Mouse (Mus musculus): ENCODE data around the gene Hivep3. TPM values are rescaled to one million over a fixed set of nuclear protein-coding genes. Genes with fewer than 3 reads are reported as not detected.

The Hivep3 gene
- polyA plus RNA-seq, 1 experiment from 2014 or later: 16.5 TPM

- no peak for ATAC-seq (ENCODE audit: low FRiP score)
- Histone ChIP-seq H3K9me3 (ENCODE audit: control insufficient read depth, low read length) (no peaks in the 10 kb centered on the region), H3K9ac (no peak overlapping the region), H3K4me2 (replicated peaks) (no peak overlapping the region), H3K36me3 (replicated peaks; ENCODE audit: control insufficient read depth, insufficient read depth) (no peaks in the 10 kb centered on the region), H3K27me3 (ENCODE audit: control insufficient read depth, insufficient read depth, low read length) (no peaks in the 10 kb centered on the region), H3K4me1 (replicated peaks; ENCODE audit: control insufficient read depth, insufficient read depth, low read length) (no peaks in the 10 kb centered on the region), H3K4me3 (replicated peaks; ENCODE audit: low read length) (no peak overlapping the region), H3K27ac (no peak overlapping the region)
- no peak for DNase-seq (ENCODE audit: low spot score)
- WGBS: 93% methylated on average over 3 of the region's 3 CpGs
These were observed 324.6 kb downstream of the Hivep3 start for GRCm38 (mm10) chr4:120058157-120058556.

- WGBS: 78% methylated on average over 10 of the region's 10 CpGs
These were observed 325.2 kb downstream of the Hivep3 start for GRCm38 (mm10) chr4:120058794-120059193.

GRCm38 (mm10) chr4:120061727-120062126 lies 328.1 kb downstream of the Hivep3 start:
- Histone ChIP-seq H3K4me1 (replicated peaks; ENCODE audit: control insufficient read depth, insufficient read depth, low read length) (no peaks in the 10 kb centered on the region), H3K27me3 (ENCODE audit: control insufficient read depth, insufficient read depth, low read length) (no peaks in the 10 kb centered on the region), H3K36me3 (replicated peaks; ENCODE audit: control insufficient read depth, insufficient read depth) (no peaks in the 10 kb centered on the region), H3K4me3 (replicated peaks; ENCODE audit: low read length) (no peak overlapping the region), H3K27ac (no peak overlapping the region), H3K9me3 (ENCODE audit: control insufficient read depth, low read length) (no peaks in the 10 kb centered on the region), H3K4me2 (replicated peaks) (no peak overlapping the region), H3K9ac (no peak overlapping the region)
- DNase-seq (ENCODE audit: low spot score) (no peak), ATAC-seq (ENCODE audit: low FRiP score) (no peak)
- WGBS: 96% methylated on average over 6 of the region's 6 CpGs

More at GRCm38 (mm10) chr4:120058794-120059193, 325.2 kb downstream of the Hivep3 start:
- no peak overlapping the region for H3K4me3 ChIP-seq (replicated peaks; ENCODE audit: low read length)
- ATAC-seq (ENCODE audit: low FRiP score) (no peak), DNase-seq (ENCODE audit: low spot score) (no peak)
- H3K27ac ChIP-seq: no peak overlapping the region
- no peaks in the 10 kb centered on the region for H3K36me3 ChIP-seq (replicated peaks; ENCODE audit: control insufficient read depth, insufficient read depth)
- no peaks in the 10 kb centered on the region for H3K27me3 ChIP-seq (ENCODE audit: control insufficient read depth, insufficient read depth, low read length)
- no peaks in the 10 kb centered on the region for H3K9me3 ChIP-seq (ENCODE audit: control insufficient read depth, low read length)
- no peaks in the 10 kb centered on the region for H3K4me1 ChIP-seq (replicated peaks; ENCODE audit: control insufficient read depth, insufficient read depth, low read length)
- H3K9ac ChIP-seq: no peak overlapping the region
- no peak overlapping the region for H3K4me2 ChIP-seq (replicated peaks)

GRCm38 (mm10) chr4:120062198-120062597 lies 328.6 kb downstream of the Hivep3 start:
- no peak for ATAC-seq (ENCODE audit: low FRiP score)
- no peaks in the 10 kb centered on the region for H3K9me3 ChIP-seq (ENCODE audit: control insufficient read depth, low read length)
- H3K9ac ChIP-seq: no peak overlapping the region
- DNase-seq (ENCODE audit: low spot score): no peak
- no peaks in the 10 kb centered on the region for H3K36me3 ChIP-seq (replicated peaks; ENCODE audit: control insufficient read depth, insufficient read depth)
- WGBS: 77% methylated on average over 6 of the region's 6 CpGs
- H3K4me3 ChIP-seq (replicated peaks; ENCODE audit: low read length): no peak overlapping the region
- no peak overlapping the region for H3K27ac ChIP-seq
- H3K27me3 ChIP-seq (ENCODE audit: control insufficient read depth, insufficient read depth, low read length): no peaks in the 10 kb centered on the region
- no peaks in the 10 kb centered on the region for H3K4me1 ChIP-seq (replicated peaks; ENCODE audit: control insufficient read depth, insufficient read depth, low read length)
- no peak overlapping the region for H3K4me2 ChIP-seq (replicated peaks)

GRCm38 (mm10) chr4:120062754-120063153 lies 329.2 kb downstream of the Hivep3 start:
- WGBS: 90% methylated on average over 11 of the region's 11 CpGs
- Histone ChIP-seq H3K9me3 (ENCODE audit: control insufficient read depth, low read length) (no peaks in the 10 kb centered on the region), H3K27ac (no peak overlapping the region), H3K36me3 (replicated peaks; ENCODE audit: control insufficient read depth, insufficient read depth) (no peaks in the 10 kb centered on the region), H3K9ac (no peak overlapping the region), H3K4me3 (replicated peaks; ENCODE audit: low read length) (no peak overlapping the region), H3K27me3 (ENCODE audit: control insufficient read depth, insufficient read depth, low read length) (no peaks in the 10 kb centered on the region), H3K4me2 (replicated peaks) (no peak overlapping the region), H3K4me1 (replicated peaks; ENCODE audit: control insufficient read depth, insufficient read depth, low read length) (no peaks in the 10 kb centered on the region)
- ATAC-seq (ENCODE audit: low FRiP score) (no peak), DNase-seq (ENCODE audit: low spot score) (no peak)

DNA sequence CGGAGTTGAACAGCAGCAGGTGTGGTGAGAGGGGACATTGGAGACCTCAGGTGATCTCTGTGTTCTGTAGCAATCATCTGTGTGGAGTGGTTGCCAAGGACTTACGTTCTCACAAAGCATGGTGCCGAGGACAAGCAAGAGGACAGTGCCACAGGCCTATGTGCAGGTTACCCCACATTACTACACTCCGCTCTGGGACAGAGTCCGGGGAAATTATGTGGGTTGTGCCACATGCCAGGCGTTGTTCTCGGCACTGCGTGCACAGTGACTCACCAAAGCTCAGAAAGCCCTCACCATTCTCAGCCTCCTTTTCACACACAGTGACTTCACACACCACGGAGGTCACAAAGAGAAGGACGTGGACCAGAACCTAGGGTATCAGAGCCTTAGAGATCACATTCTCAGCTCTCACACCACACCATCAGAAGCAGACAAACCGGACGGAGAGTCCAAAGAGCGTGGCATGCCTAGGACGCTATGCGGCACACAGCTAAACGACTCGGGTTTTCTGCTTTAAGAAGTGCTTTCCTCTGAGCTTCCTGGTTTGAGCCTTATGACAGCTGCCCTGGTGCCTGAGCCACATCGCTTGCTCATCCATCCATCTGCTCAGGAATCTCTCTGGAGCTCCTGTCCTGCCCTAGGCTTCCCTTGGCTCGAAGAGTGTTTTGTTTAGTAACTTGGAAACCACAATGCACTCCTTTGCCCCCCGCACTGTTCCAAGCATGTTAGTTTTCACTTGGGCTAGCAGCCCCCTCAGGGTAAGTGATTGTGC lies 330.0 kb downstream of the Hivep3 start:
- H3K36me3 ChIP-seq (replicated peaks; ENCODE audit: control insufficient read depth, insufficient read depth): no peaks in the 10 kb centered on the region
- H3K9me3 ChIP-seq (ENCODE audit: control insufficient read depth, low read length): no peaks in the 10 kb centered on the region
- no peak overlapping the region for H3K4me2 ChIP-seq (replicated peaks)
- H3K4me1 ChIP-seq (replicated peaks; ENCODE audit: control insufficient read depth, insufficient read depth, low read length): no peaks in the 10 kb centered on the region
- no peaks in the 10 kb centered on the region for H3K27me3 ChIP-seq (ENCODE audit: control insufficient read depth, insufficient read depth, low read length)
- ATAC-seq (ENCODE audit: low FRiP score) (no peak), DNase-seq (ENCODE audit: low spot score) (no peak)
- H3K27ac ChIP-seq: no peak overlapping the region
- H3K9ac ChIP-seq: no peak overlapping the region
- WGBS: 89% methylated on average over 20 of the region's 20 CpGs
- no peak overlapping the region for H3K4me3 ChIP-seq (replicated peaks; ENCODE audit: low read length)

- H3K4me1 ChIP-seq (replicated peaks; ENCODE audit: control insufficient read depth, insufficient read depth, low read length): no peaks in the 10 kb centered on the region
- WGBS: 96% methylated on average over 10 of the region's 10 CpGs
- ATAC-seq (ENCODE audit: low FRiP score): no peak
These were observed 331.1 kb downstream of the Hivep3 start, which contains the start of gene AL607142.1 for GRCm38 (mm10) chr4:120064696-120065095. Gene AL607142.1 (plus strand): TSS chr4:120064996.

DNA sequence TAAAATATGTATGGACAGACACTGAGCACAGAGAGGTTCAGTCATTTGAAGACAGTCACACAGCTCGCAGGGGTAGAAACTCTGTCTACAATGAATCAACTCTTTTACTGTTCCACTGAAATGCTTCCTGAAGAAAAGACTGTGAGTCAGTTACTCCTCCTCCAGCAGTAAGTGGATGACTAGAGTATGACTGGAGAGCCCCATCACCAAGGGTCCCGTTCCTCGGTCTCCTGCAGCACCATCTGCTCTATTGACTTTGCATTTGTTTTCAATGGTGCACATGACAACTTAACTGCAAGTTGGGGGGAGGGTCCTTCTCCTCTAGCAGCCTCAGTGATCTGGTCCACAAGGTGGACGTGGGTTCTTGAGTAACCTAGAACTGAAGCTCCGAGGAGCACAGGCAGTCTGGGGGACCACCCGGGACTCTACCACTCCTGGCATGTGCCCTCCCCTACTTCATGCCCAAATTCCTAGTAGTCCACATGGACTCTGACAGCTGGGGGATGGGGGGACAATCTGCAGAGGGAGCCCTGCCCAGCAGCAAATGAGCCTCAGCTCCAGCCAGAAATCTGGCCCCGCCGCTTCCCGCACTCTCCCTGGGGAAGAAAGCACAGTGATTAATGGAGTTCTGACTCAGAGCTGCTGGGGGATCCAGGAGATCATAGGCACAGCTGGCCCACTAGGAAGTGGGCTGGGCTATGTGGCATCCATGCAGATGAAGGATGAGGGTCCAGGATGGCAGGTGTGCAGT lies 333.4 kb downstream of the Hivep3 start:
- H3K9me3 ChIP-seq (ENCODE audit: control insufficient read depth, low read length): no peaks in the 10 kb centered on the region
- no peak overlapping the region for H3K4me2 ChIP-seq (replicated peaks)
- H3K9ac ChIP-seq: no peak overlapping the region
- no peak overlapping the region for H3K27ac ChIP-seq
- no peaks in the 10 kb centered on the region for H3K4me1 ChIP-seq (replicated peaks; ENCODE audit: control insufficient read depth, insufficient read depth, low read length)
- no peaks in the 10 kb centered on the region for H3K36me3 ChIP-seq (replicated peaks; ENCODE audit: control insufficient read depth, insufficient read depth)
- H3K4me3 ChIP-seq (replicated peaks; ENCODE audit: low read length): no peak overlapping the region
- 61% methylated on average over 9 of the region's 9 CpGs for WGBS
- no peaks in the 10 kb centered on the region for H3K27me3 ChIP-seq (ENCODE audit: control insufficient read depth, insufficient read depth, low read length)
- ATAC-seq (ENCODE audit: low FRiP score): 0 out of 2 replicates have a peak, but pooled peaks have one; percentile 35
- DNase-seq (ENCODE audit: low spot score): no peak

More at GRCm38 (mm10) chr4:120064696-120065095, 331.1 kb downstream of the Hivep3 start, which contains the start of gene AL607142.1:
- no peaks in the 10 kb centered on the region for H3K36me3 ChIP-seq (replicated peaks; ENCODE audit: control insufficient read depth, insufficient read depth)
- no peak within 1 kb of the TSS for H3K4me3 ChIP-seq (replicated peaks; ENCODE audit: low read length)
- H3K4me2 ChIP-seq (replicated peaks): no peak within 1 kb of the TSS
- no peak within 1 kb of the TSS for H3K9ac ChIP-seq
- no peaks in the 10 kb centered on the region for H3K9me3 ChIP-seq (ENCODE audit: control insufficient read depth, low read length)
- no peak for DNase-seq (ENCODE audit: low spot score)
- H3K27ac ChIP-seq: no peak within 1 kb of the TSS
- H3K27me3 ChIP-seq (ENCODE audit: control insufficient read depth, insufficient read depth, low read length): no peaks in the 10 kb centered on the region

- Histone ChIP-seq H3K4me1 (replicated peaks; ENCODE audit: control insufficient read depth, insufficient read depth, low read length) (no peaks in the 10 kb centered on the region), H3K27me3 (ENCODE audit: control insufficient read depth, insufficient read depth, low read length) (no peaks in the 10 kb centered on the region), H3K36me3 (replicated peaks; ENCODE audit: control insufficient read depth, insufficient read depth) (no peaks in the 10 kb centered on the region), H3K4me3 (replicated peaks; ENCODE audit: low read length) (no peak overlapping the region), H3K4me2 (replicated peaks) (no peak overlapping the region), H3K9ac (no peak overlapping the region), H3K9me3 (ENCODE audit: control insufficient read depth, low read length) (no peaks in the 10 kb centered on the region), H3K27ac (no peak overlapping the region)
- DNase-seq (ENCODE audit: low spot score): no peak
- ATAC-seq (ENCODE audit: low FRiP score): no peak
- WGBS: 90% methylated on average over 8 of the region's 8 CpGs
These were observed 334.1 kb downstream of the Hivep3 start for GRCm38 (mm10) chr4:120067592-120068235.
